Mouse (Mus musculus) neural tube, embryonic 13.5 days (tissue): ENCODE measurements at regions not wholly inside any gene's neighbourhood (a gene's known extent, or its start where the extent isn't known, plus 50 kb on each side); places are given as distances from the start of the nearest gene placed in this dataset.

Source experiments
- ATAC-seq: fragments of 200-750 bp; cut with Nextera tagmentation; 2 replicates; pipeline ENCODE4 v1.8.0; 2017; ENCODE audit warnings: low read depth, mild to moderate bottlenecking, moderate TSS enrichment, moderate library complexity
- H3K27ac ChIP-seq: fragments of 300-500 bp; sonication (generic); replicated peaks from 2 replicates; pipeline ENCODE4 v1.5.1; 2015; ENCODE audit warnings: moderate library complexity, mild to moderate bottlenecking, inconsistent platforms
- H3K27me3 ChIP-seq: fragments of 300-500 bp; sonication (generic); 2 replicates; pipeline ENCODE4 v1.6.1; 2015; ENCODE audit warnings: mild to moderate bottlenecking, inconsistent platforms
- H3K36me3 ChIP-seq: fragments of 300-500 bp; sonication (generic); 2 replicates; pipeline ENCODE4 v1.6.1; 2015; ENCODE audit warnings: mild to moderate bottlenecking, inconsistent platforms
- H3K4me1 ChIP-seq: fragments of 300-500 bp; sonication (generic); replicated peaks from 2 replicates; pipeline ENCODE4 v1.6.1; 2015; ENCODE audit warnings: inconsistent platforms
- H3K4me2 ChIP-seq: fragments of 300-500 bp; sonication (generic); 2 replicates; pipeline ENCODE4 v1.6.1; 2015; ENCODE audit warnings: inconsistent platforms, mild to moderate bottlenecking, moderate library complexity
- H3K4me3 ChIP-seq: fragments of 300-500 bp; sonication (generic); 2 replicates; pipeline ENCODE4 v1.5.1; 2015; ENCODE audit warnings: mild to moderate bottlenecking, inconsistent platforms
- H3K9ac ChIP-seq: fragments of 300-500 bp; sonication (generic); 2 replicates; pipeline ENCODE4 v1.6.1; 2015; ENCODE audit warnings: moderate library complexity, mild to moderate bottlenecking, inconsistent platforms
- H3K9me3 ChIP-seq: fragments of 300-500 bp; sonication (generic); 2 replicates; pipeline ENCODE4 v1.6.1; 2016; ENCODE audit warnings: inconsistent platforms
- WGBS: fragments of 180-500 bp; shearing (Covaris S2); methylation state at CpG from one replicate; pipeline ENCODE4 v1.1.7; 2015; 5-methylcytosine and 5-hydroxymethylcytosine counted together

GRCm38 (mm10) chr10:44994385-44995281, 72.4 kb upstream of the Prep start:
- Histone ChIP-seq H3K27me3 (no peaks in the 10 kb centered on the region), H3K4me3 (no peak overlapping the region), H3K4me1 (peaks cover 30% of the 10 kb centered on the region), H3K27ac (no peak overlapping the region), H3K9me3 (no peaks in the 10 kb centered on the region), H3K36me3 (no peaks in the 10 kb centered on the region), H3K4me2 (no peak overlapping the region), H3K9ac (no peak overlapping the region)
- ATAC-seq, result no peak
- 53% methylated on average over 17 of the region's 17 CpGs for WGBS

DNA sequence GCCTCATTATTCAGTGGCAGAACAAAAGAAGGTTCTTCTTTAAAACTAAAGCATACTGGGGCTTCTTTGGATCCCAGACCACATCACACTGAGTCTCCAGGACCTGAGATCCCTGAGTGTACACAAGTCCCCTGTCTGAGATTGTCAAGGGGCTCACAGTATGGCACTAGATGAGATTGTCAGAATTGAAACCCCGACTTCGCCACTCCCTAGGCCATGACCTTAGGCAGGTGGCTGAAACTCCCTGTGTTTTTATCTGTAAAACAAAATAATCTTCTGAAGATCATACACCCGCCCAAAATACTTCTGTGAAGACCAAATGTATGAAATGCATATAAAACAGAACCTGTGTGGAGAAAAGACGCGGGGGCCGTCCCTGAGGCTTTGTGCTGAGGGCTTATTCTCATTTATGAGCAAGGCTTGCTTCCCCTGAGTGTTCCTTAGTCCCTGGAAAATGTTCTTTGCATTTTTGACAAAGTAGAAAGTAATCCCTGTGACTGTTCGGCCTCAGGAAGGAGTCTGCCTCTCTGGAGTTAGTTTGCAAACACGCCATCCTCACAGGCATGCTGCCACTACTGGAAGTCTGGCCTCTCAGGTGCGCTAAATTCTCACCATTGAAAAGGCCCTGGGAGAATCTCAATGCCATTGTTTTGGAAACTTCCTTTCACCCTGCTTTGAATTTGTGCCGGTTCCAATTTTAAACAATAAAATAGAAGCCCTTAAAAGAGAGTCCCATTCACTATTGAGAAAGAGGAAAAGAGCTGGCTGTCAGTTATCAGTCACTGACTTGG, 73.3 kb upstream of the Prep start:
- Histone ChIP-seq H3K4me3 (no peak overlapping the region), H3K27ac (no peak overlapping the region), H3K36me3 (no peaks in the 10 kb centered on the region), H3K4me2 (no peak overlapping the region), H3K4me1 (peaks cover 28% of the 10 kb centered on the region), H3K9me3 (no peaks in the 10 kb centered on the region), H3K27me3 (no peaks in the 10 kb centered on the region), H3K9ac (no peak overlapping the region)
- ATAC-seq, result no peak
- 48% methylated on average over 10 of the region's 10 CpGs for WGBS

- ATAC-seq, result no peak
- Histone ChIP-seq H3K4me2 (no peak overlapping the region), H3K27me3 (no peaks in the 10 kb centered on the region), H3K4me3 (no peak overlapping the region), H3K4me1 (peaks cover 7% of the 10 kb centered on the region), H3K9me3 (no peaks in the 10 kb centered on the region), H3K36me3 (no peaks in the 10 kb centered on the region), H3K27ac (no peak overlapping the region), H3K9ac (no peak overlapping the region)
- WGBS, result 86% methylated on average over 6 of the region's 6 CpGs
These were observed 77.5 kb upstream of the Prep start for GRCm38 (mm10) chr10:44989539-44989938.

DNA sequence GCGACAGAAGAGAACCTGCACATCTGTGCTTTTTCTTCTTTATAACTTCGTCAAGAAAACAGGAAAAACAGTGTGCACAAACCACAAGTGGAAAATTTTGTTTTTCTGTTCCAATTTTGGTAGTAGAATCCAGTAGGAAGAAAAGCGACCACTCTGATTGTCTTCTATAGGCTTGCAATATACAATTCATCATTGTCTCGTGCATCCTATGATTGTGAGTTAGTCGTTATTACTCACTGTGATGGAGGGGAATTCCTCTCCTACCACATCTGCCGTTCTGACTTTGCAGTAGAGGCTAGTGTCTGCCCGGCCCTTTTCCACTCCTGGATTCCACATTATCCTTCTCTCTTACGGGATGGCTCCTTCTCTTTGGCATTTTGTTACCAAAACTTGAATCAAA, 78.2 kb upstream of the Prep start:
- ATAC-seq, result no peak
- no peaks in the 10 kb centered on the region; the same call in 1 of the 2 replicates for H3K4me1 ChIP-seq
- 80% methylated on average over 8 of the region's 8 CpGs for WGBS

GRCm38 (mm10) chr10:44987615-44988014, 79.4 kb upstream of the Prep start:
- 75% methylated on average over 4 of the region's 4 CpGs for WGBS
- no peak for ATAC-seq
- Histone ChIP-seq H3K4me1 (no peaks in the 10 kb centered on the region), H3K4me2 (no peak overlapping the region), H3K27ac (no peak overlapping the region), H3K9me3 (no peaks in the 10 kb centered on the region), H3K4me3 (no peak overlapping the region), H3K36me3 (no peaks in the 10 kb centered on the region), H3K27me3 (no peaks in the 10 kb centered on the region), H3K9ac (no peak overlapping the region)

More for the DNA sequence above, 78.2 kb upstream of the Prep start:
- no peak overlapping the region for H3K4me3 ChIP-seq
- H3K4me2 ChIP-seq, result no peak overlapping the region
- H3K27ac ChIP-seq, result no peak overlapping the region
- H3K9me3 ChIP-seq, result no peaks in the 10 kb centered on the region
- H3K27me3 ChIP-seq, result no peaks in the 10 kb centered on the region
- no peak overlapping the region for H3K9ac ChIP-seq
- no peaks in the 10 kb centered on the region for H3K36me3 ChIP-seq

DNA sequence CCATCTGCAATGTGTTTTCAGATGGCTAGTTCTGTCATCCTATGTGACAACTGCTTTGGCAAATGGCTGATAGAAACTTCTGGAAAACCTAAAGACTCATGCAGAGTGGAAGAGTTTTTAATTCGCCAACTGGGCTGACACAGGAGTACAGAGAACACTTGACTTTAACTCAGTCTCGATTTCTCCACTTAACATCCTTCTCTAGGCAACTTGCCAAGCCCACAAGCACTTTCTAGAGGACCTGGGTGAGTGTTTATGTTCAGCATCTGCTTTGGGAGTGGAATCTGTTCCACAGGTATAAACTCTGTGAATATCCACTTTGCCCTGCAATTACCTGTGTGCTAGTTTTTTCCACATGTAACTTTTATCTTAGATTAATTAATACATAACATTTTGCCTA, 85.1 kb upstream of the Prep start:
- WGBS, result 74% methylated on average over 2 of the region's 2 CpGs
- Histone ChIP-seq H3K9ac (no peak overlapping the region), H3K4me1 (no peaks in the 10 kb centered on the region), H3K9me3 (no peaks in the 10 kb centered on the region), H3K27me3 (no peaks in the 10 kb centered on the region), H3K4me2 (no peak overlapping the region), H3K36me3 (no peaks in the 10 kb centered on the region), H3K27ac (no peak overlapping the region), H3K4me3 (no peak overlapping the region)
- ATAC-seq, result no peak

DNA sequence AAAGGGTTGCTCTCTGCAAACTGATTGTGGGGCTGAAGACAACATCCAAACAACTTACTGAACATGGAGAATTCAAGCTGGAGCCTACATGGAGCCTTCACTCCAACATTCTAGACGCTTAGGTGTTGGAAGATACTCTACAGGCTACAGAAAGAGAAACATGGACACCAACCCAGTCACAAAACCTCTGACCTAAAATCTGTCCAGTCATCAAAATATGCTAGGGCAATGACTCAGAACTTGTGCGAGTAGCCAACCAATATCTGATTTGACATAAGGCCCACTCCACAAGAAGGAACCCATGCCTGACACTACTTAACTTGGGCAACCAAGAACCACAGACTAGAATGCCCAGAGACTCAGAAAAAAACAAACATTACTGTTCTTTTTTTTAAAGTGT, 90.2 kb upstream of the Prep start:
- 93% methylated on average over 2 of the region's 2 CpGs for WGBS
- ATAC-seq, result no peak

GRCm38 (mm10) chr10:44971911-44972310, 95.1 kb upstream of the Prep start:
- no peak overlapping the region for H3K27ac ChIP-seq
- H3K9me3 ChIP-seq, result no peaks in the 10 kb centered on the region
- WGBS, result 74% methylated on average over 2 of the region's 2 CpGs

More for the DNA sequence above, 90.2 kb upstream of the Prep start:
- Histone ChIP-seq H3K4me2 (no peak overlapping the region), H3K9ac (no peak overlapping the region), H3K4me3 (no peak overlapping the region), H3K4me1 (no peaks in the 10 kb centered on the region), H3K27me3 (no peaks in the 10 kb centered on the region), H3K36me3 (no peaks in the 10 kb centered on the region), H3K27ac (no peak overlapping the region), H3K9me3 (no peaks in the 10 kb centered on the region)

DNA sequence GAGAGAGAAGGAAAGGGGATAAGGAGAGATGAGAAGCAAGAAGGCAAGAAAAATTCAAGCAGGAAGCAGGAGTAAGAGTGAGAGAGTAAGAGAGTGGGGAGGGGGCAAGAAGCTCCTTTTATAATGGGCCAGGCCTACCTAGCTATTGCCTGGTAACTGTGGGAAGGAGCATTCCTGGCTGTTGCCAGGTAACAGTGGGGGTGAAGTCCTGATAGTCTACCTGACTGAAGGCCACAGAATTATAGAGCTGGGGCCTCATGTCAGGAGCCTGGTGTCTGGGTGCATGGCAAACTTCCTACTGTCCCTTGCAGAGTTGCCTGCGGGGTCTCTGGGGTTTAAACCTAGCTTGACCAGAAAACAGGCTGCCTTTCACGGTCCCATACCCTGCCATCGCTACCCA, 107.0 kb upstream of the Prep start:
- no peaks in the 10 kb centered on the region for H3K36me3 ChIP-seq
- no peak overlapping the region for H3K9ac ChIP-seq
- H3K9me3 ChIP-seq, result no peaks in the 10 kb centered on the region
- 84% methylated on average over 3 of the region's 3 CpGs for WGBS
- H3K27me3 ChIP-seq, result no peaks in the 10 kb centered on the region
- ATAC-seq, result no peak
- no peak overlapping the region for H3K27ac ChIP-seq
- H3K4me1 ChIP-seq, result no peaks in the 10 kb centered on the region
- H3K4me2 ChIP-seq, result no peak overlapping the region
- H3K4me3 ChIP-seq, result no peak overlapping the region

More at GRCm38 (mm10) chr10:44971911-44972310, 95.1 kb upstream of the Prep start:
- Histone ChIP-seq H3K9ac (no peak overlapping the region), H3K36me3 (no peaks in the 10 kb centered on the region), H3K27me3 (no peaks in the 10 kb centered on the region), H3K4me2 (no peak overlapping the region), H3K4me1 (no peaks in the 10 kb centered on the region), H3K4me3 (no peak overlapping the region)
- ATAC-seq, result no peak

GRCm38 (mm10) chr10:44945205-44945725, 121.7 kb upstream of the Prep start:
- H3K9me3 ChIP-seq, result no peaks in the 10 kb centered on the region
- no peak overlapping the region for H3K9ac ChIP-seq
- no peak for ATAC-seq
- H3K4me2 ChIP-seq, result no peak overlapping the region
- WGBS, result 69% methylated on average over 1 of the region's 1 CpGs
- H3K27ac ChIP-seq, result no peak overlapping the region
- no peaks in the 10 kb centered on the region for H3K4me1 ChIP-seq
- no peaks in the 10 kb centered on the region for H3K36me3 ChIP-seq
- H3K27me3 ChIP-seq, result no peaks in the 10 kb centered on the region
- no peak overlapping the region for H3K4me3 ChIP-seq

DNA sequence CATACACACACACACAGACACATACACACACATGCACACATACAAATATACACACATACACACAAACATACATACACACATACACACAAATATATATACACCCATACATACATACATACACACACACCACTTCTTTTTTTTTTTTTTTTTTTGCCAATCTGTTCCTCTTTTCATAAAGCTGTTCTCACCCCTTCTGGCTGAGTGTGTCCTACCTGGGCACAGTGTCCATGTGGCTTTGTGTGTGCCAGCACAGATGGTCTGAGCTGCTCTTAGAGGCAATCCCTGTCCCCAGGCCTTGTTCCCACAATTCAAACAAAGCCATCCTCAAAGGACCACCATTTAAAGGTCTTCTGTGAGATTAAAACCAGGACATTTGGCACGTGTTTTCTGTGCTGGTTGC, 127.6 kb upstream of the Prep start:
- no peak overlapping the region for H3K4me3 ChIP-seq
- H3K4me1 ChIP-seq, result no peaks in the 10 kb centered on the region
- H3K9me3 ChIP-seq, result no peaks in the 10 kb centered on the region
- no peaks in the 10 kb centered on the region for H3K27me3 ChIP-seq
- no peak overlapping the region for H3K4me2 ChIP-seq
- 52% methylated on average over 1 of the region's 1 CpGs for WGBS
- no peak for ATAC-seq
- H3K9ac ChIP-seq, result no peak overlapping the region
- H3K36me3 ChIP-seq, result no peaks in the 10 kb centered on the region
- H3K27ac ChIP-seq, result no peak overlapping the region

GRCm38 (mm10) chr10:44936976-44937500, 130.0 kb upstream of the Prep start:
- Histone ChIP-seq H3K36me3 (no peaks in the 10 kb centered on the region), H3K4me1 (no peaks in the 10 kb centered on the region), H3K4me2 (no peak overlapping the region), H3K9ac (no peak overlapping the region), H3K27me3 (no peaks in the 10 kb centered on the region), H3K4me3 (no peak overlapping the region), H3K9me3 (no peaks in the 10 kb centered on the region), H3K27ac (no peak overlapping the region)
- WGBS, result 85% methylated on average over 5 of the region's 5 CpGs
- no peak for ATAC-seq
